Mouse (Mus musculus) liver, adult 2 months (tissue): ENCODE data around the gene Zc3h12c. TPM values are rescaled to one million over a fixed set of nuclear protein-coding genes. Genes with fewer than 3 reads are reported as not detected.
A peak's percentile ranks its signal among the peaks of the same experiment; 100 is the strongest.

Experiments
- DNase-seq: peaks from one replicate; pipeline ENCODE4 v3.0.0-alpha.2; 2011; ENCODE audit warnings: low read depth, low spot score; ENCODE audit errors: extremely low read depth
- H3K27ac ChIP-seq: fragments of 200-500 bp; replicated peaks from 2 replicates; pipeline ENCODE4 v1.5.1; 2012; ENCODE audit warnings: low read depth, mild to moderate bottlenecking, control low read depth, inconsistent platforms, low read length; ENCODE audit not compliant: insufficient read depth
- H3K27me3 ChIP-seq: fragments of 200-500 bp; 2 replicates; pipeline ENCODE4 v1.6.1; 2012; ENCODE audit warnings: mild to moderate bottlenecking, moderate library complexity, low read length, inconsistent platforms; ENCODE audit not compliant: control insufficient read depth, insufficient read depth
- H3K36me3 ChIP-seq: fragments of 200-500 bp; 2 replicates; pipeline ENCODE4 v1.6.1; 2012; ENCODE audit warnings: low read length, inconsistent platforms; ENCODE audit not compliant: control insufficient read depth, insufficient read depth
- H3K4me1 ChIP-seq: fragments of 200-500 bp; 2 replicates; pipeline ENCODE4 v1.6.1; 2011; ENCODE audit warnings: low read length; ENCODE audit not compliant: control insufficient read depth, insufficient read depth
- H3K4me3 ChIP-seq: fragments of 200-500 bp; 2 replicates; pipeline ENCODE4 v1.5.1; 2011; ENCODE audit warnings: low read depth, mild to moderate bottlenecking, control low read depth, low read length, moderate library complexity; ENCODE audit not compliant: insufficient read depth
- H3K79me2 ChIP-seq: fragments of 200-500 bp; 2 replicates; pipeline ENCODE4 v1.6.1; 2012; ENCODE audit warnings: inconsistent platforms, mild to moderate bottlenecking, low read length, moderate library complexity; ENCODE audit not compliant: control insufficient read depth, insufficient read depth
- H3K9ac ChIP-seq: fragments of 200-500 bp; 2 replicates; pipeline ENCODE4 v1.6.1; 2012; ENCODE audit warnings: low read depth, mild to moderate bottlenecking, control low read depth, inconsistent platforms, low read length
- CTCF ChIP-seq: fragments of 200-500 bp; IDR thresholded peaks from 2 replicates; pipeline ENCODE4 v1.5.1; 2011; ENCODE audit warnings: low read depth, low read length, control low read depth
- POLR2A ChIP-seq: fragments of 200-500 bp; IDR thresholded peaks from 2 replicates; pipeline ENCODE4 v1.6.1; 2011; ENCODE audit warnings: low read length, control low read depth; ENCODE audit not compliant: insufficient read depth; ENCODE audit errors: extremely low read depth
- WGBS: fragments of 180-500 bp; shearing (Covaris S2); methylation state at CpG from one replicate; pipeline ENCODE4 v1.1.7; 2018; 5-methylcytosine and 5-hydroxymethylcytosine counted together
- polyA plus RNA-seq: library from polyadenylated mRNA; depleted of rRNA; stranded (reverse); fragments of >200 nt; gene quantifications from 2 replicates; pipeline ENCODE4 v1.2.3, GENCODE M21; 2012
- total RNA-seq: library from RNA; depleted of rRNA; stranded (reverse); fragments of >200 nt; gene quantifications from 2 replicates; pipeline ENCODE4 v1.2.3, GENCODE M21; 2014

Gene Zc3h12c
- total and polyA plus RNA-seq, 2 experiments, result 1.1 to 4.5 TPM

DNA sequence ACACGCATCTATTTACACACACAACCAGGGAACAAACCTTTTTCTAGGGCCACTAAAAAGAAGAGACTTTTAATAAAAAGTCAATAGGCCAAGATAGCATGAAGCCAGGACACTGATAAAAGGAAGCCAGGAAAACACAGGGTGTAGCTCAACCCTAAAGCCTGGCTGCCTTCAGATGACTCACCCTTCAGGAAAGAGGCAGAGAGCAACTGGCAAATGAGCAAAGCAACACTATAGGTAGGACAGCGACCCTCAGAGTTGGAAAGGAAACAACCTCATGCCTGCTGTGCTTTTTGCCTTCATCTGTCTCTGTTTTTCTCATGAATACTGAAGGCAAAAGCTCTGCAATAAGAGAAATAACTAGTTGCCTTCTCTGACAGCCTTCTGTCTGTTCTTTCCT is 35.6 kb downstream of the Zc3h12c start:
- Histone ChIP-seq H3K4me3 (no peak overlapping the region), H3K27ac (no peak overlapping the region), H3K9ac (no peak overlapping the region), H3K4me1 (peaks cover 4% of the 10 kb centered on the region; the same call in 1 of the 2 replicates), H3K27me3 (no peaks in the 10 kb centered on the region), H3K79me2 (no peaks in the 10 kb centered on the region; the same call in 1 of the 2 replicates), H3K36me3 (no peaks in the 10 kb centered on the region)
- DNase-seq, result no peak
- no peak for TF ChIP-seq POLR2A
- no peak for TF ChIP-seq CTCF
- WGBS, result 76% methylated on average over 2 of the region's 2 CpGs

DNA sequence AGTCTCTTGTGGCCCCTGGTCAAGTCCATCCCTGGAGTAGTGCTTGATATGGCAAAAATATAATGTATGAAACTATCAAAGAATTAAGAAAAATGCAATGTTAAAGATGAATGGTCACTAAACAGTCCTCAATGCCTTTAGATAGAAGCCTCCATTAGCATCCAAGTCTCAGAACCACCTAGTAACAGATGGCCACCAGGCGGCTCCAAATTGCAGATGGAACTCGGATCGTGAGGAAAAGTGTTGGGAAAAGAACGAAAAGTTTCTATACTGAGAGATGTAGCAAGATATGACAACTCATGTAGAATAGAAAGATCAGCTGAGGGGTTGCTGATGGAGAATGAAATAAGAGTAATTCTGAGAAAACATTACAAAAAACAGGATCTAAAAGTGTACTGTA is 38.0 kb downstream of the Zc3h12c start:
- H3K4me3 ChIP-seq, result no peak overlapping the region
- TF ChIP-seq CTCF, result peak; percentile 24; the same call in 1 of the 2 replicates
- TF ChIP-seq POLR2A, result no peak
- no peak overlapping the region for H3K27ac ChIP-seq
- 70% methylated on average over 4 of the region's 4 CpGs for WGBS
- H3K79me2 ChIP-seq, result no peaks in the 10 kb centered on the region; the same call in 1 of the 2 replicates
- peaks cover 4% of the 10 kb centered on the region; the same call in 1 of the 2 replicates for H3K4me1 ChIP-seq
- no peaks in the 10 kb centered on the region for H3K27me3 ChIP-seq
- H3K9ac ChIP-seq, result no peak overlapping the region
- peaks cover 4% of the 10 kb centered on the region; the same call in 1 of the 2 replicates for H3K36me3 ChIP-seq
- no peak for DNase-seq

DNA sequence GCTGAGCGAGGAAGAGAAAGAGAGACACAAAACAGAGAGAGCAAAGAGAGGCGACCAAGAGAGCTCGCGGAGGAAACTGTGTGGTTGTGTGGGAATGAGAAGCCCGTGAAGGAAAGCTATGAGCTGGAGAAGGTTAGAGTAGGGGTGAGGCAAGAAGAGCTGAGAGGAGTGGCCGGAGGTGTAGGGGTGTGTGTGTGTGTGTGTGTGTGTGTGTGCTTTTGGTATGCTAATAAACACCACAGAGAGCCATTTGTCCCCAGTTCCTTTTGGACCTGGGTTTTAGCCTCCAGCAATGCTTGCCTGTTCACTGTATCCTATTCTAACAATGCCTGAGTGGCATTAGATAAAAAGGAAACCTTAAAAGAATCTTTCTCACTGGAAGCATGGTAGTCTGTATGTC is 43.1 kb downstream of the Zc3h12c start:
- Histone ChIP-seq H3K9ac (no peak overlapping the region), H3K4me3 (no peak overlapping the region), H3K4me1 (no peaks in the 10 kb centered on the region), H3K36me3 (peaks cover 4% of the 10 kb centered on the region; the same call in 1 of the 2 replicates), H3K79me2 (no peaks in the 10 kb centered on the region; the same call in 1 of the 2 replicates), H3K27ac (no peak overlapping the region), H3K27me3 (no peaks in the 10 kb centered on the region)
- no peak for TF ChIP-seq POLR2A
- TF ChIP-seq CTCF, result no peak
- DNase-seq, result no peak
- over 99% methylated on average over 6 of the region's 6 CpGs for WGBS

- Histone ChIP-seq H3K27ac (no peak overlapping the region), H3K79me2 (no peaks in the 10 kb centered on the region), H3K36me3 (peaks cover 9% of the 10 kb centered on the region; the same call in 1 of the 2 replicates), H3K4me3 (no peak overlapping the region), H3K9ac (no peak overlapping the region), H3K27me3 (no peaks in the 10 kb centered on the region), H3K4me1 (no peaks in the 10 kb centered on the region)
- no peak for TF ChIP-seq CTCF
- no peak for TF ChIP-seq POLR2A
- 89% methylated on average over 4 of the region's 4 CpGs for WGBS
- DNase-seq, result no peak
Measured at GRCm38 (mm10) chr9:52119212-52119611, 49.2 kb downstream of the Zc3h12c start.

- no peak for DNase-seq
- TF ChIP-seq CTCF (no peak), POLR2A (no peak)
- Histone ChIP-seq H3K4me1 (no peaks in the 10 kb centered on the region), H3K79me2 (no peaks in the 10 kb centered on the region), H3K27me3 (no peaks in the 10 kb centered on the region), H3K36me3 (peaks cover 13% of the 10 kb centered on the region; the same call in 1 of the 2 replicates), H3K27ac (no peak overlapping the region), H3K9ac (no peak overlapping the region), H3K4me3 (no peak overlapping the region)
- 96% methylated on average over 5 of the region's 5 CpGs for WGBS
Measured at GRCm38 (mm10) chr9:52113091-52113490, 55.3 kb downstream of the Zc3h12c start.

GRCm38 (mm10) chr9:52110738-52111137 is 57.6 kb downstream of the Zc3h12c start:
- peaks cover 3% of the 10 kb centered on the region; the same call in 1 of the 2 replicates for H3K4me1 ChIP-seq
- WGBS, result 91% methylated on average over 3 of the region's 3 CpGs
- H3K27ac ChIP-seq, result no peak overlapping the region
- TF ChIP-seq CTCF (no peak), POLR2A (no peak)
- H3K79me2 ChIP-seq, result no peaks in the 10 kb centered on the region
- H3K9ac ChIP-seq, result no peak overlapping the region
- no peak for DNase-seq
- H3K27me3 ChIP-seq, result no peaks in the 10 kb centered on the region
- H3K36me3 ChIP-seq, result peaks cover 5% of the 10 kb centered on the region; the same call in 1 of the 2 replicates
- no peak overlapping the region for H3K4me3 ChIP-seq
